Mouse (Mus musculus): ENCODE results near the gene Tprkb. TPM values are rescaled to one million over a fixed set of nuclear protein-coding genes. Genes with fewer than 3 reads are reported as not detected.

The Tprkb gene
- polyA plus RNA-seq (2017; shearing (Covaris generic)), result 58.1 TPM

GRCm38 (mm10) chr6:85911587-85911986 lies at the start of gene Tprkb:
Tprkb (plus strand) TSS chr6:85911865.

DNA sequence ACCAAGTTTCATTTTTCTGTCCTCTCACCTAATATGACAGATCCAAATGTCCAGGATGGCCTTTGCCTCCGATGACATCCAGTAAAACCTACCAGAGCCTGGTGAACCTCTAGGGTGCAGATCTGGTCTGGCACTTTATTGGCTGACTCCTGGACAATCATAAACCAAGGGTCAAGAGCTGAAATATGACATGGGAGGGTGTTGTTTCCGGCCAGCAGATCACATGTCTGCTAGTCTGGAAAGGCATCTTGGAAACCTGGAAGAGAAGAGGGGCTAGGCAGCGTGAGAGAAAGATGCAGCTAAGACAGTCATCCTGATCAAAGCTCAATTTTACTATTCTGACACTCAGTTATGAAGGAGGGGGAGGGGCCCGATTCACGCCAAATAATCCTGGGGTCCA lies 42.7 kb upstream of the Tprkb start, which contains the start of gene Nat8f2:
Nat8f2 (minus strand) TSS at position 153 of the 400 bp plus-strand sequence.

GRCm38 (mm10) chr6:85904642-85905061 lies 7.0 kb upstream of the Tprkb start, which contains the start of gene Nat8f4:
Nat8f4 (minus strand) TSS chr6:85904884.

DNA sequence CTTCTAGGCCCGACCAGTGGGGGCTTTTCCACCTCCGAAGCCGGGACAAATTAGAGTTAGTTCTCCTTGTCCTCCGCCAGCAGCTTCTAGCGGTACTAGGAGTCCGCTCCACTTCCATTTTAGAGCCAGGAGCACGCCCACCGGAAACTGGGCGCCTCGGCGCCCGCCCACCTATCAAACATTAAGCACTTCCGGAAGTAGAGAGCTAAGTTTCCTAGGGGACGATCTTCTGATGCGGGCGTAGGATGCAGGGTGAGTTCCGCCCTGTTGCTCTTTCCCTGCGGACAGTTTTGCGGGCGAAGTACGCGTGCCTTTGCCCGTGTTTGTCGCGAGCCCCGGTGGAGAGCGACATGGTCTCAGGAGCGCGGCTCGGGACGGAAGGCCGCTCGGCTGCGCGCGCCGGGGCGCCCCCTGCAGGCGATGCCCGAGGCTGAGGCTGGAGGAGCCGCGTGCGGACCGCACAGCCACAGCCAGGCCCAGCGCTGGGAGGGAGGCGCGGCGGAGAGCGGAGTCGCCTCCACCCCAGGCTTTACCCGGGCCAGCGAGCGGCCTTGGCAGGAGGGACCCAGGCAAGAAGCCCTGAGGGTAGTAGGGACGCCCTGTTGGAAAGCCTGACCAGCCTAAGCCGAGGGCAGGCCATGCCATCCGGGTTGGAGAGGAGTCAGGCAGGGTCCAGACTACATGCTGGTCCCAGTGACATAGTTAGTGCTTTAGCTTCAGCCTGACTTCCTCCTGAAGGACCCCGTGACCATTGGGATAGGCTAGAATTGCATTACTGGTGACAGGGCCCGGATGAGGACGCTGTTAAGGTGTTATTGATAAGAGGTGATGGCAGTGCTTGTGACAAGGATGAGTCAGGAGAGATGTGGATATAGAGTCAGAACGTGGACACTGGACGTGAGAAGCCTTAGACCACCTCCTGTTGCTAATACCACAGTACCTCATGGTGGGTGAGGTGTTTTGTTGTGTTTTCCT lies 4.2 kb downstream of the Tprkb start, which contains the start of gene Nat8f1:
Nat8f1 (minus strand) TSS at position 149 of the 975 bp plus-strand sequence.

DNA sequence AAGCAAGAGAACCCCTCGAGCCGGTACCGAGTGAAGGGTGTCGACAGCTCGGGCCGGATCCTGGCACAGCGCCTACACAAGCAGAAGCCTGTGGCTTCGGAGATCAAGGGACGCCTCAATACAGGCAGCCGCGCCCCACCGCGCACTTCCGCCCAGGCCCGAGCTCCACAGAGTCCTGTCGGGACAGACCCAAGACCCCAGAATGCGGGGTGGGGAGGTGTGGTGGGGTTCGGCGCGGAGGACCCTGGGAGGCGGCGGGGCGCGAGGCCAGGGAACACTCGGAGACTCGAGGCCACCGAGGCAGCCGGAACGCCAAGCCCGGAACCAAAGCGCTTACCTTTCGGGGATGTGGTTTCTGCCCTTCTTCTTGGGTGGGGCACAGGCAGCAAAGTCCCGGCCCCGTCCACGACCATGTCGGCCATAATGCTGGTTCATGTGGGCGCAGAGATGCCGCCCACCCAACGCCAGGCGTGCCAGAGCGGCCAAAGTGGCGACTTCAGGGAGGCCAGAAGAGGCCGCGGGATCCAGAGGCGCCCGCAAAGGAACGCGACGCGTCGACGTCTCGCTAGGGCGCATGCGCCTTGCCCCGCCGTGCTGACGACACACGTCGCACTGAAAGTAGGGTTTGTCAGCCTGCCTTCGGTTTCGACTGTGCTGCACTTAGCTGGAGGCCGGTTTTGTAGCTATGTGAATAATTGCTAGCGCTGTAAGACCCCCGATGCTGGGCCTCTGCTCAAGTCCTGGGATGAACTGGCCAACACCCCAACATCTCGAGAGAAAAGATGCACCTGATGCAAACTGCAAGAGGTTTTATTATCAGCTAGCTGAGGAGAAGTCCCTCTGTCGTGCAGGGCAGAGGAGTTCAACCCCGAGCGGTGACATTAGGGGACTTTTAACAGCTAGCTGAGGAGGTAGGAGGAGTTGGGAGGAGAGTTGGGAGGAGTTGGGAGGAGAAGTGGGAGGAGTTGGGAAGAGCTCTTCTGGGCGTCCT lies 49.7 kb downstream of the Tprkb start, which contains the start of gene Dusp11:
Dusp11 (minus strand) TSS at position 567 of the 991 bp plus-strand sequence.

Other genes with a start within 250 kb of the Tprkb start
- not detected for gene Nat8f7, start 198.7 kb upstream of the Tprkb start, polyA plus RNA-seq (2017; shearing (Covaris generic))
- not detected for gene Nat8f3, start 146.1 kb upstream of the Tprkb start, polyA plus RNA-seq (2017; shearing (Covaris generic))
- gene Nat8f6, start 90.9 kb upstream of the Tprkb start, polyA plus RNA-seq (2017; shearing (Covaris generic)), result not detected
- gene Nat8f5, start 90.9 kb upstream of the Tprkb start, polyA plus RNA-seq (2017; shearing (Covaris generic)), result not detected
- not detected for gene Nat8, start 79.8 kb upstream of the Tprkb start, polyA plus RNA-seq (2017; shearing (Covaris generic))
- gene Nat8f2, start 42.7 kb upstream of the Tprkb start, polyA plus RNA-seq (2017; shearing (Covaris generic)), result not detected
- 10.0 TPM for gene Nat8f4, start 7.0 kb upstream of the Tprkb start, polyA plus RNA-seq (2017; shearing (Covaris generic))
- gene Nat8f1, start 3.8 kb downstream of the Tprkb start, polyA plus RNA-seq (2017; shearing (Covaris generic)), result 13.6 TPM
- gene Dusp11, start 49.8 kb downstream of the Tprkb start, polyA plus RNA-seq (2017; shearing (Covaris generic)), result 208 TPM
- not detected for gene Figla, start 104.3 kb downstream of the Tprkb start, polyA plus RNA-seq (2017; shearing (Covaris generic))
- gene Add2, start 116.8 kb downstream of the Tprkb start, polyA plus RNA-seq (2017; shearing (Covaris generic)), result not detected

Measured in CD4-positive, CD25-positive, alpha-beta regulatory T cell, adult 9 weeks (primary cell).